Mouse (Mus musculus): ENCODE measurements around the gene Atg16l2. TPM values are rescaled to one million over a fixed set of nuclear protein-coding genes. Genes with fewer than 3 reads are reported as not detected.

The Atg16l2 gene
- total RNA-seq, 1 experiment = 24.2 TPM

GRCm38 (mm10) chr7:101330841-101331173 lies 28.8 kb upstream of the Atg16l2 start:
- in situ Hi-C loops (cut with MboI; ENCODE audit: low sequenced_read_pairs in 2 of 2, unreplicated experiment in 2 of 2) = no loop called here
- no peak for DNase-seq (ENCODE audit: low read depth, low spot score)
- no peak overlapping the region for H3K27ac ChIP-seq (ENCODE audit: insufficient read depth, low read depth, low read length, poor library complexity, severe bottlenecking)
- H3K9ac ChIP-seq (ENCODE audit: insufficient read depth, low read depth, low read length, poor library complexity, severe bottlenecking) = no peak overlapping the region
- TF ChIP-seq ZNF384 (IDR thresholded peaks at IDR 0.05; ENCODE audit: low read depth, low read length) (no peak), CHD2 (IDR thresholded peaks at IDR 0.05; ENCODE audit: low read depth, low read length) (no peak), ZC3H11A (IDR thresholded peaks at IDR 0.05; ENCODE audit: borderline replicate concordance, low read depth, low read length) (no peak), HCFC1 (IDR thresholded peaks at IDR 0.05; ENCODE audit: borderline replicate concordance, insufficient read depth, low read length) (no peak), MAFK (IDR thresholded peaks at IDR 0.05; ENCODE audit: insufficient read depth, low read depth, low read length) (no peak)
- H3K9me3 ChIP-seq (ENCODE audit: control insufficient read depth, insufficient read depth, low read depth, low read length) = no peaks in the 10 kb centered on the region
- H3K36me3 ChIP-seq (ENCODE audit: control insufficient read depth, insufficient read depth, low read length, poor library complexity, severe bottlenecking) = no peaks in the 10 kb centered on the region
- H3K4me3 ChIP-seq (ENCODE audit: insufficient read depth in 1 of 2, low read depth in 1 of 2, low read length in 2 of 2, poor library complexity in 1 of 2, severe bottlenecking in 1 of 2) = no peak overlapping the region
- no peaks in the 10 kb centered on the region for H3K4me1 ChIP-seq (ENCODE audit: control insufficient read depth in 2 of 2, insufficient read depth in 2 of 2, low read length in 2 of 2, poor library complexity in 1 of 2)

GRCm38 (mm10) chr7:101330074-101330840 lies 28.2 kb upstream of the Atg16l2 start:
- H3K9ac ChIP-seq (ENCODE audit: insufficient read depth, low read depth, low read length, poor library complexity, severe bottlenecking) = no peak overlapping the region

GRCm38 (mm10) chr7:101329606-101330005 lies 27.6 kb upstream of the Atg16l2 start:
- Histone ChIP-seq H3K27ac (ENCODE audit: insufficient read depth, low read depth, low read length, poor library complexity, severe bottlenecking) (no peak overlapping the region), H3K36me3 (ENCODE audit: control insufficient read depth, insufficient read depth, low read length, poor library complexity, severe bottlenecking) (no peaks in the 10 kb centered on the region; the same call in 1 of the 2 replicates), H3K9ac (ENCODE audit: insufficient read depth, low read depth, low read length, poor library complexity, severe bottlenecking) (no peak overlapping the region), H3K4me1 (ENCODE audit: control insufficient read depth in 2 of 2, insufficient read depth in 2 of 2, low read length in 2 of 2, poor library complexity in 1 of 2) (no peaks in the 10 kb centered on the region), H3K4me3 (ENCODE audit: insufficient read depth in 1 of 2, low read depth in 1 of 2, low read length in 2 of 2, poor library complexity in 1 of 2, severe bottlenecking in 1 of 2) (no peak overlapping the region), H3K9me3 (ENCODE audit: control insufficient read depth, insufficient read depth, low read depth, low read length) (no peaks in the 10 kb centered on the region)
- TF ChIP-seq ZC3H11A (IDR thresholded peaks at IDR 0.05; ENCODE audit: borderline replicate concordance, low read depth, low read length) = no peak
- no peak for TF ChIP-seq CHD2 (IDR thresholded peaks at IDR 0.05; ENCODE audit: low read depth, low read length)
- no peak for TF ChIP-seq HCFC1 (IDR thresholded peaks at IDR 0.05; ENCODE audit: borderline replicate concordance, insufficient read depth, low read length)
- TF ChIP-seq ZNF384 (IDR thresholded peaks at IDR 0.05; ENCODE audit: low read depth, low read length) = no peak
- TF ChIP-seq MAFK (IDR thresholded peaks at IDR 0.05; ENCODE audit: insufficient read depth, low read depth, low read length) = no peak
- in situ Hi-C loops (cut with MboI; ENCODE audit: low sequenced_read_pairs in 2 of 2, unreplicated experiment in 2 of 2) = no loop called here
- no peak for DNase-seq (ENCODE audit: low read depth, low spot score)

More at GRCm38 (mm10) chr7:101330074-101330840, 28.2 kb upstream of the Atg16l2 start:
- Histone ChIP-seq H3K4me1 (ENCODE audit: control insufficient read depth in 2 of 2, insufficient read depth in 2 of 2, low read length in 2 of 2, poor library complexity in 1 of 2) (no peaks in the 10 kb centered on the region), H3K27ac (ENCODE audit: insufficient read depth, low read depth, low read length, poor library complexity, severe bottlenecking) (no peak overlapping the region), H3K36me3 (ENCODE audit: control insufficient read depth, insufficient read depth, low read length, poor library complexity, severe bottlenecking) (no peaks in the 10 kb centered on the region), H3K4me3 (ENCODE audit: insufficient read depth in 1 of 2, low read depth in 1 of 2, low read length in 2 of 2, poor library complexity in 1 of 2, severe bottlenecking in 1 of 2) (no peak overlapping the region), H3K9me3 (ENCODE audit: control insufficient read depth, insufficient read depth, low read depth, low read length) (no peaks in the 10 kb centered on the region)
- in situ Hi-C loops (cut with MboI; ENCODE audit: low sequenced_read_pairs in 2 of 2, unreplicated experiment in 2 of 2) = no loop called here
- DNase-seq (ENCODE audit: low read depth, low spot score) = no peak
- no peak for TF ChIP-seq ZNF384 (IDR thresholded peaks at IDR 0.05; ENCODE audit: low read depth, low read length)
- TF ChIP-seq MAFK (IDR thresholded peaks at IDR 0.05; ENCODE audit: insufficient read depth, low read depth, low read length) = no peak

- no peak for TF ChIP-seq CHD2 (IDR thresholded peaks at IDR 0.05; ENCODE audit: low read depth, low read length)
- TF ChIP-seq ZNF384 (IDR thresholded peaks at IDR 0.05; ENCODE audit: low read depth, low read length) = no peak
- no peak for TF ChIP-seq HCFC1 (IDR thresholded peaks at IDR 0.05; ENCODE audit: borderline replicate concordance, insufficient read depth, low read length)
- TF ChIP-seq ZC3H11A (IDR thresholded peaks at IDR 0.05; ENCODE audit: borderline replicate concordance, low read depth, low read length) = no peak
- no peak for TF ChIP-seq MAFK (IDR thresholded peaks at IDR 0.05; ENCODE audit: insufficient read depth, low read depth, low read length)
- Histone ChIP-seq H3K9me3 (ENCODE audit: control insufficient read depth, insufficient read depth, low read depth, low read length) (no peaks in the 10 kb centered on the region), H3K36me3 (ENCODE audit: control insufficient read depth, insufficient read depth, low read length, poor library complexity, severe bottlenecking) (no peaks in the 10 kb centered on the region; the same call in 1 of the 2 replicates), H3K4me3 (ENCODE audit: insufficient read depth in 1 of 2, low read depth in 1 of 2, low read length in 2 of 2, poor library complexity in 1 of 2, severe bottlenecking in 1 of 2) (no peak overlapping the region), H3K9ac (ENCODE audit: insufficient read depth, low read depth, low read length, poor library complexity, severe bottlenecking) (no peak overlapping the region), H3K27ac (ENCODE audit: insufficient read depth, low read depth, low read length, poor library complexity, severe bottlenecking) (no peak overlapping the region), H3K4me1 (ENCODE audit: control insufficient read depth in 2 of 2, insufficient read depth in 2 of 2, low read length in 2 of 2, poor library complexity in 1 of 2) (no peaks in the 10 kb centered on the region)
- no peak for DNase-seq (ENCODE audit: low read depth, low spot score)
- in situ Hi-C loops (cut with MboI; ENCODE audit: low sequenced_read_pairs in 2 of 2, unreplicated experiment in 2 of 2) = no loop called here
These were observed 26.6 kb upstream of the Atg16l2 start for GRCm38 (mm10) chr7:101328621-101329158.
